Mouse (Mus musculus) large intestine, adult 2 months (tissue): ENCODE measurements around the gene Psrc1. TPM values are rescaled to one million over a fixed set of nuclear protein-coding genes. Genes with fewer than 3 reads are reported as not detected.

Experiments
- DNase-seq: peaks from one replicate; pipeline ENCODE4 v3.0.0-alpha.2; 2012; ENCODE audit warnings: low read depth, low spot score
- WGBS: fragments of 180-500 bp; shearing (Covaris S2); methylation state at CpG from one replicate; pipeline ENCODE4 v1.1.7; 2018; 5-methylcytosine and 5-hydroxymethylcytosine counted together
- polyA plus RNA-seq: library from polyadenylated mRNA; depleted of rRNA; stranded (reverse); fragments of >200 nt; gene quantifications from 2 replicates; pipeline ENCODE4 v1.2.3, GENCODE M21; 2012; rRNA removed

Psrc1 gene
- polyA plus RNA-seq, 1 experiment, result 7.0 TPM

- DNase-seq, result no peak
Observed at GRCm38 (mm10) chr3:108414857-108415830, 31.5 kb downstream of the Psrc1 start, which contains the start of gene Celsr2. Gene Celsr2, minus strand, starts transcription at chr3:108415552.

DNA sequence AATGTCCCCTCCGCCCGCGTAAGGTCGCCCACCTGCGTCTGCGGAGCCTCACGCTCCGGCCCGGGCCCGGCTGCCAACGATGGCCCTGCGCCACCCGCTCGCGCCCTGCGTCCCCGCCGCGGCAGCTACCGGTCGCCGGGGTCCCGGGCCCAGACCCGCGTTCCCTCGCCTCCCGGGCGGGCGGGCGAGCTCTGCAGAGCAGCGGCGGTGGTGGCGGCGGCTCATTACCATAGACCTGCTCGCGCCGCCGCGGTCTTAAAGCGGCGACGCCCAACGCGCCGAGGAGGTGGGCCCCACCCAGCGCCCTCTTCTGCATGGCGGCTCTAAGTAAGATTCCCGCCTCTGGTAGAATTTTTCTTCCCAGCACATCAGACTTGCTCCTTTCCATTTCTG lies 32.2 kb downstream of the Psrc1 start:
- peak; percentile 22 for DNase-seq

More at GRCm38 (mm10) chr3:108414857-108415830, 31.5 kb downstream of the Psrc1 start, which contains the start of gene Celsr2:
- 9% methylated on average over 67 of the region's 67 CpGs for WGBS

GRCm38 (mm10) chr3:108423006-108423405 lies 39.4 kb downstream of the Psrc1 start:
- DNase-seq, result no peak
- 50% methylated on average over 6 of the region's 6 CpGs for WGBS

More for the DNA sequence above, 32.2 kb downstream of the Psrc1 start:
- under 1% methylated on average over 48 of the region's 48 CpGs for WGBS

DNA sequence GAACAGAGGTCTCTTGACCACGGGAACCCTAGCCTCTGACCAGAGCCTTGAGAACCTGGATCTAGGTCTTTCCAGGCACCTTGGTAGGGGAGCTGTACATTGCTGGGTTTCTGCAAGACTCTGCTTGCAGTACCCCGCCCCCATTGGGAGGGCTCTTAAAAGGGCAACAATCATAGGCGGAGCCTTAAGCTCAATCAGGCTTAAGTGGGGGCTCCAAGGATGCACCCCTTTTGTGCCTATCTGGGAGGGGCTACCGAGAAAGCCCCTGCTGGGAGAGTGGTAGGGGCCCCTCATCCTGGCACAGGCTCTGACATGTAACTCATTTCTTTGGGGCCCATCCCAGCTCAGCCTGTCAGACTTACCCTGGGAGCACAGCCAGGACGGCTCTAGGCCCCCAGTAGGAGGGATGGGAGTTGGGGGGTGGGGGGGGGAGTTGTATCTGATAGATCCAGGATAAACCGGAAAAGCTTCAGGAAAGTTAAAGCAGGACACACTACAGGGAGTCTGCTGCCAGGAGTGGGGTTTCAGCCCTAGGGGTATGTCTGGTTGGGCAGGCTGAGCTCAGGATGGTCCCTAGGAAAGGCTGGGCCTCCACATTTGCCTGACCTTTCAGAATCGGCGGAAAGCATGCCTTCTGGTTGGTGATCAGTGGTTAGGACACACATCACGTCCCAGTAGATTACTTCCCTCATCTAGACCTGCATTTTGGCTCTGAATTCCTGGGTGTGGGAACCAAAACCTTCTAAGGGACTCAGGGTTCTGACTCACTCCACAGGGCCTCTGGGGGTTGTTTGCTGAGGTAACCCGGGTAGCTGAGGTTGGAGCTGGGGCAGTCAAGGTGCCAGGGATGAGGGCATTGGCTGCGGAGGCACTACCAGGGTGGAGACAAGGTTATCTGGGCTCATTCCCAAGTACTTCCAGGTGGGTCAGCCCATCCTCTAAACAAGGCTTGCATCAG lies 40.5 kb downstream of the Psrc1 start:
- no peak for DNase-seq
- 18% methylated on average over 11 of the region's 11 CpGs for WGBS

- no peak for DNase-seq
- WGBS, result 80% methylated on average over 7 of the region's 7 CpGs
Observed at GRCm38 (mm10) chr3:108424944-108425623, 41.4 kb downstream of the Psrc1 start.

DNA sequence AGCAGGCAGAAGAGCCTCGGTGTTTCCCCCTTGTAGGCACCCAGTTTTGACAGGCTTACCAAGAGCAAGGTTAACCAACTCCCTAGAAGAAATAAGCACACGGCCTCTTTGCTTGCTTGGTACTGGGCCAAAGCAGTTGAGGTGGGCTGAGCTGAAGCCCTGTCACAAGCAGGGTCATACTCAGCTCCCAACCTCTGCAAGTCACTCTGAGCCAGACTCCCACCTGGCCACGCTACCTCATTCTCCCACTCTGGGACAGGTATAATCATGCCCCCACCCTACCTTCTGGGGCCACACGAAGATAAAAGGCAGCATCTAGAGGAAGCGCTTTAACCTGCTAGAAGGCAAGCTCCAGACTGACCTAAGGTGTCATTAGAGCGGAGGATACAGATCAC lies 42.0 kb downstream of the Psrc1 start:
- DNase-seq, result no peak
- 86% methylated on average over 6 of the region's 6 CpGs for WGBS

GRCm38 (mm10) chr3:108432542-108433187 lies 49.0 kb downstream of the Psrc1 start:
- no peak for DNase-seq
- 90% methylated on average over 13 of the region's 13 CpGs for WGBS

DNA sequence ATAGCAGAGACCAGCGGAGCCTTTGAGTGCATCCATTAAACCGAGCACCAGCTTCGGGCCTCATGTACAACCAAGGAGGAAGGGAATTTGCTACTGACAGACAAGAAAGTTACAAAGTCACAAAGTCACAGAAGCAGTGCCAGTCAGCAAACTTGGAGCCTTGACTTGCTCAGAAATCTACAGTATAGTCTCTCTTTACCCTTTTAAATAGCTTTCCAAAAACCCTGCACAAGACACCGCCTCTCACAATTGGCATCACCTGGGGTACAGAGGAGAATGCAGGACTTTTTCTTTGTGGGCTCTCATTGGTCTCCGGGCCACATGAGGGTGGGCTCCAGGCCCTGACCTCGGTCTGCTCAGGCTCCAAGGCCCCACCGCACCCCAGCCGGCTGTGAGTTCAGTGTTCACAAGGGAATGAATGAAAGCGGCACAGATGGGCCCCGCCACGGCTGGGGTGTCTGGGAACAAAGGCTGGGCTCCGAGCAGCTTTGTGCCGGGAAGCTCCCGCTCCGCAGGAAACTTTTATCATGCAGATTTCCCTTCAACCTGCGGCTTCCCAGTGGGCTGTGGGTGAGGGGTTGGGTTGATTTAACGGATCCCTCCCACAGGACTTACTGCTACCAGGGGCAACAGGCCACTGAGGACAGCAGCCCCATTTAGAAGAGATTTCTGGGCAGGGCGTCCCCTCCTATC lies 49.7 kb downstream of the Psrc1 start:
- 81% methylated on average over 18 of the region's 18 CpGs for WGBS
- no peak for DNase-seq

GRCm38 (mm10) chr3:108433881-108434495 lies 50.3 kb downstream of the Psrc1 start:
- no peak for DNase-seq
- WGBS, result 78% methylated on average over 19 of the region's 19 CpGs

- 88% methylated on average over 17 of the region's 17 CpGs for WGBS
- no peak for DNase-seq
Observed at GRCm38 (mm10) chr3:108435701-108436379, 52.2 kb downstream of the Psrc1 start.

DNA sequence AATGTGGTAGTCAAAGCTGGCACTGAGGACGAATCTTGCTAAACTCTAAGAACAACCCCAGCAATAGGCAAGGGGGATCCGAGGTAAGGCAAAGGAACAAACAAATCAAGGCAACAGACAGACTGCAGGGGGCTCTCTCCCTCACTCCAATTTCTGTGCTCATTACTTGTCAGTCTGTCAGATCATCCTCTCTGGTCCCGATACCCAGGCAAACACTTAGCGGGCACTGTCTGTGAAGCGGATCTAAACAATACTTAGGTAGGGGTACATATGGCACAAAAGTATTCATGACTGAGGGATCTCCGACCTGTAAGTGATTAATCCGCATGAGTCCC lies 52.7 kb downstream of the Psrc1 start:
- 85% methylated on average over 7 of the region's 7 CpGs for WGBS
- DNase-seq, result no peak

Other genes with a start within 250 kb of the Psrc1 start
- gene Gnai3, start 237.7 kb upstream of the Psrc1 start, polyA plus RNA-seq, result 35.7 and 47.2 TPM in 2 replicates
- 0.04 TPM in 2 replicates for gene Gpr61, start 229.0 kb upstream of the Psrc1 start, polyA plus RNA-seq
- 7.3 and 11.9 TPM in 2 replicates for gene Amigo1, start 197.5 kb upstream of the Psrc1 start, polyA plus RNA-seq
- gene Cyb561d1, start 182.6 kb upstream of the Psrc1 start, polyA plus RNA-seq, result 9.9 and 10.8 TPM in 2 replicates
- gene Atxn7l2, start 172.9 kb upstream of the Psrc1 start, polyA plus RNA-seq, result 6.2 and 7.2 TPM in 2 replicates
- gene Sypl2, start 157.2 kb upstream of the Psrc1 start, polyA plus RNA-seq, result 1.7 and 2.3 TPM in 2 replicates
- gene Psma5, start 126.9 kb upstream of the Psrc1 start, polyA plus RNA-seq, result 86.3 and 92.7 TPM in 2 replicates
- 52.4 and 52.6 TPM in 2 replicates for gene Sort1, start 99.8 kb upstream of the Psrc1 start, polyA plus RNA-seq
- gene Mybphl, start 18.9 kb upstream of the Psrc1 start, polyA plus RNA-seq, result not detected in 2 replicates
- 1.8 and 2.2 TPM in 2 replicates for gene Celsr2, start 31.7 kb downstream of the Psrc1 start, polyA plus RNA-seq
- 40.1 and 40.6 TPM in 2 replicates for gene Sars, start 61.4 kb downstream of the Psrc1 start, polyA plus RNA-seq
- not detected in 2 replicates for gene 1700013F07Rik, start 150.3 kb downstream of the Psrc1 start, polyA plus RNA-seq
- 24.4 and 27.3 TPM in 2 replicates for gene 5330417C22Rik, start 152.7 kb downstream of the Psrc1 start, polyA plus RNA-seq
- gene Tmem167b, start 178.6 kb downstream of the Psrc1 start, polyA plus RNA-seq, result 7.0 and 7.3 TPM in 2 replicates
- gene Taf13, start 187.9 kb downstream of the Psrc1 start, polyA plus RNA-seq, result 4.3 and 4.6 TPM in 2 replicates
- gene Wdr47, start 207.4 kb downstream of the Psrc1 start, polyA plus RNA-seq, result 2.0 and 2.2 TPM in 2 replicates